Mouse (Mus musculus): Measurements from ENCODE around the gene Dok7.

GRCm38 (mm10) chr5:35033619-35034018, 22.9 kb upstream of the Dok7 start:
- no peak for TF ChIP-seq CTCF (IDR thresholded peaks at IDR 0.05; ENCODE audit: insufficient read depth, low read depth, low read length)
- TF ChIP-seq POLR2A (IDR thresholded peaks at IDR 0.05; ENCODE audit: insufficient read depth, low read depth, low read length): no peak
